Mouse (Mus musculus) right cerebral cortex, postnatal 10 days (tissue): Measurements from ENCODE around the gene Ikzf2.

Source experiments
- DNase-seq, 2 experiments: peaks; one replicate each; pipeline ENCODE4 v3.0.0; 2021; ENCODE audit warnings: low spot score in 2 of 2

Ikzf2 gene

DNA sequence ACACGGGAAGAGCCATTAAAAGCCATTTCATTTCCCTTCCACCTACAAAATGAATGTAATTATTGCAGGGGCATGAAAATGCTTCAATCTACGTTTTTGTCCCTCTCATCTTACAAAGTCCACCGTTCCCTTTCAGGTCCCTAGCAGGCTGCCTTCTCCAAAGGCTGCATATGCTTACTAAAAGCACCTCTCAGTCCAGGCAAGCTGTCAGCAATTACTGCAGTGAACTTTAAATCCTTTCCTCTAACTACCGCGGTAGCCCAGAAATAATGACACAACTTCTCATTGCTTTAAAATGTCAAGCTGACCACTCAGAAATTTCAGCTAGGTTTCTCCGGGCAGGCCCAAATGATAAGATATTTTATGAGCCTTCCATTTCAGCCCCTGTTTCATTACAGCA is 95.2 kb downstream of the Ikzf2 start:
- DNase-seq = no peak

DNA sequence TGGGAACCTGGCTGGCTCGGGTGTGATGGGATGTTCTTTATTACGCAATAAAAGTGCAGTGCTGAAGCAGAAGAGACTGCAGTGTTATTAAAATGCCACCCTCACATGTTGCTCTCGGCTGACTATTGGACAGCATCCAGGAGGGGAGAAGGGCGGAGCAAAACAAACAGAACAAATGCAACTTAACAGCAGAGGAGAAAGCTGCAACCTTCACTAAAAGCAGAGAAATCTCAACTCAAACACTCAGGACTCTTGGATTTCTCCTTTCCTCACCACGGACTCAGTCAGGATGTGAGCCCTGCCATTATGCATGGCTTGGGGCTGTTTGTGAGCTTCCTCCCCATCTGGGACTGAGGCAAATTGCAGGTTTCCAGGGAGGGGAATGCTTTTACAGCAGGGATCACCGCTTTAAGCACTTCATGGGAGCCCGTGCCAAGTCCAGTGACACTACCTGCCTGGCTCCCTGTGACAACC is 95.7 kb downstream of the Ikzf2 start:
- DNase-seq = peak in 1 of 2 experiments; percentile 35

DNA sequence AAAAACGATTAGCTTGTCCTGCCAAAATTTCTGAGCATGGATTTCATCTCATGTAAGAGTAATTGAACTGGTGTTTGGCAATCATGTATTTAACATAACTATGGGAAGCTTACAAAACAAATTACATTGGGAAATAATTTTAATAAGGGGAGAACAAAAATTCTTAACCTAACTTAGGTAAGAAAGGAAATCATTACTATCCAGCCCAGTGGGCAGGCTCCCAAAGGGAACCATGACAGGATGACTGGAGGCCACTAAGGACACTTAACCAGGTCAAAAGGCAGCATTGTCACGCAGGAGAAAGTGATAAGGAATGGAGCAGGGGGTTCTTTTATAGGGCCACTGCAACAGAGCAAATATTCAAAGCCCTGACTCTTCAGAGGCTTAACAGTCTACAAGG is 101.5 kb downstream of the Ikzf2 start:
- DNase-seq = no peak

DNA sequence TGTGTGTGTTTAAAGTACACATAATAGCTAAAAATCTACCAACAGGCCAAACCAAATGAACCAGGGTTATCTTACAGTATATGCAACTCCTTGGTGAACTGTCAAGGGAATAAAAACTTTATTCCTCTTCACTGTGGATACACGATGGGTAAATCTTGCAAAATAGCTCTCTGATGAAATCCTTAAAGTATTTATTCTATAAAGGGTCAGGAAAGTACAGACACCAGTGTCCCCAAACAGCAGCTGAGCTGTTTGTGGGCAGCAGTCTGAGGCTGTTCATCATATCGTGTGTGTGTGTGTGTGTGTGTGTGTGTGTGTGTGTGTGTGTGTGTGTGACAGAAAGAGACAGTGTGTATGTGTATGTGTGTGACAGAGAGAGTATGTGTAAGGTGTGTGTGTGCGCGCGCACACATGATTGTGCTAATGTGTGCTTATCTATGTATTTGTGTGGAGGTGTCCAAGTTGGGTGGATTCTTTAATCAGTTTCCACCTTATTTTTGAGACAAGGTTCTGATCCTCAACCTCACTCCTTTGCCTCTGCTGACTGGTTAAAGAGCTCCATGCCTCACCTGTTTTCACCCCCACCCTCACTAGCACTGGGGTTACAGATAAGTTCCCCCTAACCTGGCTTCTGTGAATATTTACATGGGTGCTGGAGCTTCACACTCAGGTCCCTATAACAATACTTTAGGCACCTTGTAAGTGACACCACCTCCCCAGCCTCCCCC is 102.9 kb downstream of the Ikzf2 start:
- no peak for DNase-seq

DNA sequence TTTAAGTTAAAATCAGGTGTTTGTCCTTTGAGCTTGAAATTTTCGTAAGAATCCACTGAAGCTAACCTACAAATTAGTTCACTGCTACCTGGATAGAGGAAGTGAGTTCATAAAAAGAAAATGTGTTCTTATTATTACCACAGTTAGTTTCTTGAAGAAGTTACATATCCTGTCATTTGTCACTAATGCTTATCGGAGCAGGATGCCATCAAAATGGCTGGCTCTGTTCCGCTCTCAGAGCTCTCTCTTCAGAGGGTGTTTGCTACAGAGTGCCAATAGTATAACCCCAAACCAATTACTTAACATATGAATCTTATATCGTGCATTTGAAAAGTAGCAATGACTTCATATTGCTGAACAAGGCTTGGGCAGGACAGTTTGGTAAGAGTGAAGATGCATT is 108.1 kb downstream of the Ikzf2 start:
- no peak for DNase-seq

DNA sequence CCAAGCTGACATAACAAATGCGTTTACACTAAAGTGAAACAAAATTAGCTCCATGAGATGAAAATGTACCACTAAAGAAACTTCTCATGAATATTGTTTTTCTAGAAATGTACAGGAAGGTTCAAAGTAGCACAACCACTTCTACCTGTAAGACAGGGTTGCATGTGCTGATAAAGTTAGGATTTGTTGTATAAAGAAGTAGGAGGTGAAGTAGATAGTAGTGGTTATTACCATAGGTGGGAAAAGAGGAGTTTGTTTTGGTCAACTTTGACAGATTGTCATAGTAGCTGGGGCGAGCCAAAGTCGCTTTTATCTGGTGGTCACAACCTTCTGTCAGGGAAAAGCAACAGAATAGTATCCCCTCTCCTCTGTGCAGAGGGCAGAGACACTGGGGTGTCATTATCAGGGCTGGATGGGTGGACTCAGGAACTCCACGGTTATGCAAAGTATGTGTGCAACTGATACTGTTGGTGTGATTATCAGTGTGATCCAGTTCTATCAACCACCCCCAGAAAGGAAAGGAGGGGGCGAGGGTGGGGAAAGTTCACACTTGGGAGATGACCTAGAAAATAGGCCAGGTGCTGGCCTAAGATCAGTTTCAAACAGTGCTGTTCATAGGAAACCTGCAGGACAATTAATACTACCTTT is 127.5 kb downstream of the Ikzf2 start:
- no peak for DNase-seq

DNA sequence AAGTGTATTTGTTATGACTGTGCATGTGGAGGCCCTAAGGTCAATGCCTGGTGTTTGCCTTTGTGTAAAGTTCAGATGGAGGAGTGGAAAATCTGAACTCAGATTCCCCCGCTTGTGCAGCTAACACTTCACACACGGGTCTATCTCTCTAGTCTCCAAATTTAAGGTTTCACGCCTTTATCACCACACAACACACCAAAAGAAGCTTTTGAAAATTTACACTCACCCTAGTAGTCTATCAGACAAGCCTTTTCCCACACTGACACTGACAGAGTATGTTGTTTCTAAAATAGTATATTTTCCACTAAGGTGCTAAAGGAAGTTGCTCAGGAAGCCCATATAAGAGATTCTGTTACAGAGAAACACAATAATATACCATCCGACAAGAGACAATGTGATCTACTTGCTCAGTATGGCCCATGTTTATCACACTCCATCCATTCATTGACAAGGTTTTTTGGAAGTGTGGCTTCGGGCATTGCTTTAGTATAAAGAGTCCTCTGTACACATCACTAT is 131.4 kb downstream of the Ikzf2 start:
- no peak for DNase-seq

DNA sequence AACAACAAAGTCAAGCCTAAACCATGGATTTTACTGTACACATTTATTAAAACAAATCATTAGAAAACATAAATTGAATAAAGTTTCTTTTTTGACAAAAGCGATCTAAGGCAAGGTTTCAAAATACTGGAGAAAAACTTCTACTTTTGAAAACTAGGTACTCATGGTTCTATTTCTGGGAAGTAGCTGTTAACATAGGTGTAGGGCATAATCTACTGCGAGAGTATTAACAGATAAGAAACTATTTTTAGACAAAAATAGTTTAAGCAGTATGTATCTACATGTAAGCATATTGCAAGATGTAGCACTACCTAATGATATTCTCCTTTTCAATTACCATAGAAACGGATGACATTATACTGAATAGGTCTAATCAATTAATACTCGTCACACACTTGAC is 137.1 kb downstream of the Ikzf2 start:
- DNase-seq = no peak

DNA sequence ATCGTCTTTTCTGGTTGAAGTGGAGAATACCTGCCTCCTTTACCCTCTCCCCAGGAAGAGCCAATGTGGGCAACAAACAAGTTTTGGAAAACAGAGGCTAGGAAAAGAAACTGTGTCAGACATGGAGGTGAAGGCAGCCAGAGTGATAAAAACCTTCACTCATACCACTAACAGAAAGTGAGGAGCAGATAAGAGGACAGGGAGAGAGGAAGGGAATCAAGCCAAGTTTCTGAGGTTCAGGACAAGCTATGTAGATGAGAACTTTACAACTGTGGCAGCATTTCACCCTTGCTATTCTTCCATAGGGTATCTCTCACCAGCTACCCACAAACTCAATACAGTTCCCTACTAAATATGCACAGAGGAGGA is 141.2 kb downstream of the Ikzf2 start:
- DNase-seq = no peak

DNA sequence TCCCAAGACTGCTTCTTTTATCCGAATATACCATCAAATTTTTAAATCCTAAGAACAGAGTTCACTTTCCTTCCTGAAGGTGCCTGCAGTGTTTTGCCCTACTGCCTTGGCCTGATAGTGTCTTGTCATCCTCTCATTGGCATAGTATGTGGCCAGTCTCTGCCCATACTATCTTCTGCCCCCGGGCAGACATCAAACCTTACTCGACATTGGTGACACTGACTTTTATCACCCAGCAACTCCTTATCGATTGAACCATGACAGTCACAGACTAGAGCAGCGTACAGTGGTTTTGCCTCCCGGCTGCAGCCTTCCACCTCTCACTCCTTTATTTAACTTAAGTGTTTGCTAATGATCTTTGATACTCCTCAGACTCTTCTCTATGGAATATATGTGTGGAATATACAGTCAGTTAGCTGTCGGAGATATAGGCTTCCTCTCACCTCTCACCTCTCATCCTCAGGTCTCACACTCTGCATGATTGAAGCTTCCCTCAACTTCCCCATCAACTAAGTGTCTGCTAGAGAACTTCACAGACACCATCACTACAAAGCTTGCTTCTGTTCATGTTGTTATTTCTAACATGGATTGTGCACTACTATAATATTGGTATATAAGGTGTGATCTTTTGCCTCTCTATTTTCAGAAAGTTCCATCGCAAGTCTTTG is 141.7 kb downstream of the Ikzf2 start:
- DNase-seq = no peak

DNA sequence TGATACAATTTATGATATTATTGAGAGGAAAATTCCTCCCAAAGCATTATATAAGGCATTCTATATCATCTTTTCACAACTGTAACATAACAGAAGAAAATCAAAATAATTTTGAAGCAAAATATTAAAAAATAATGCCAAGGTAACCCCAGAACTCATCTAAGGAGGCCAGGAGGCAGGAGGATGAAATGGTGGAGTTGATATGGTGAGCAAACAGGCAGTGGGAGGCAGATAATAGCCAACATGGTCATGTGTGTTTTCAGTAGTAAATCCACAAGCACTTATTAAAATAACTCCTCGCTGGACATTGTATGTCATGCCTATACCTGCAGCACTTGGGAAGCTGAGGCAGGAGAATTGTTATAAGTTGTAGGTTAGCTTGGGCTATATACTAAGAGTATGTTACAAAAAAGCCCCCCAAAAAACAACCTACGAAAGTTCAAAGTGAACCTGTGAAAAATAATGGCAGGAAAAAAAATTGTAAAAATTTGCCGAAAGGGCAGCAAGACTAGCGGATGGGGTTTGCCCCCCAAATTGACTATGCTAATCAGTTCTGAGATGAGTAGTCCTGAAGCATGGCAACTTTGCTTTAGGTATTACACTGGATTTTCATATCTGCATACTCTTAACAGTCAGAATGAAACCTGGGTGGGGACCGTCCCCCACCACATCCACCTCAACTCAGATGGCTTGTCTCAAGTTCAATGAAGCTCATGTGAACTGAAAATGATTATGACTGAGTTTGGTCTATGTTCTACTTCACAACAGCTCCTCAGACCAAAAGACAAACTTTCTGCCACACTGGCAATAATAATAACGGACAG is 143.1 kb downstream of the Ikzf2 start:
- no peak for DNase-seq

DNA sequence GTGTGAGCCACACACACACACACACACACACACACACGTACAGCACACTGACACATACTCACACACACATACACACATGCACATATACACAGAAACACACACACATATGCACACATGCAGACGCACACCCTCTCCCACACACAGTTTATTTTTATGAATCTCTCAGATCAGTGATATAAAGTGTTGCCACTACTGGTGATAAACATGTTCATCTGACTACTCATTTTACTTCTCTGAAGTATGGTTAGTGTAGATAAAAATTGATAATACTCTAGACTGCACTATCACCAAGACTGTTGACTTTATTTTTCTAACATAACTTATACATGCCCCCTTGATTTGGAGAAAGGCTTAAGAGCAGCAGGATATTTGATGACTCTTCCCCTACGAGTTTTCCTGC is 144.5 kb downstream of the Ikzf2 start:
- no peak for DNase-seq

DNA sequence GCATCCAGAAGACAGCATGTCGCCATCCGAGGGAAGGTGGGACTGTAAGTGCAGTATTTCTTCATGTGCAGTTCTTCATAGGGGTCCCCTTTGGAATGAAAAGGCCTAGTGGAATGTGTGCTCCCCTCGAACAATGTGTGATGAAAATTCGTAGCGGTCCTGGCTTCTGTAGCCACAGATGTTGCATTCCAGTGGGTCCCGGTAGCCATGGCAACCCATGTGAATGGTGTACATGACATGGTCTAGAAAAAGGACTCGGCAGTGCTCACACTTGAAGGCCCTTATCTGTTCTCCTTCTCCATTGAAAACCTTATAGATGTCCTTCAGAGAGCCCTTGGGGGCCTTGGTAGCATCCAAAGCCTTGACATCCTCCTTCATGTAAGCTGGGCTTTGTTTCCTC is 148.4 kb downstream of the Ikzf2 start:
- no peak for DNase-seq

DNA sequence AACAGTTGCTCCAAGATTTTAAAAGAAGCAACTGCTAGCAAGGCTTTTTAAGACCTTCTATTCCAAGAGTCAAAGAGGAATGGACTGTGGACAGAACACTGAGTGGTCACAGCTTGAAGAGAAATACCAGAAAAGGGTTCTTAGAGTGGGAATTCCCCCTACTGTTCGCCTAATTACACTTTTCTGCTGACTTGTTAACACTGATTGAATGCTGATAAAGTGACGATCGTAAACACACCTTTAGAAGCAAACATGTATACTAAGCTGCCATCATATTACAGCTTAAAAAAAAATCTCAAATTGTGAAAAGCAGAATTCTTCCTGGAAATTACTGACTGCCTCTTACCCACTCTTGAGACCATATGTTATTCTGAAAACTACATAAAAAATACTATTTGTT is 149.4 kb downstream of the Ikzf2 start:
- DNase-seq = no peak

DNA sequence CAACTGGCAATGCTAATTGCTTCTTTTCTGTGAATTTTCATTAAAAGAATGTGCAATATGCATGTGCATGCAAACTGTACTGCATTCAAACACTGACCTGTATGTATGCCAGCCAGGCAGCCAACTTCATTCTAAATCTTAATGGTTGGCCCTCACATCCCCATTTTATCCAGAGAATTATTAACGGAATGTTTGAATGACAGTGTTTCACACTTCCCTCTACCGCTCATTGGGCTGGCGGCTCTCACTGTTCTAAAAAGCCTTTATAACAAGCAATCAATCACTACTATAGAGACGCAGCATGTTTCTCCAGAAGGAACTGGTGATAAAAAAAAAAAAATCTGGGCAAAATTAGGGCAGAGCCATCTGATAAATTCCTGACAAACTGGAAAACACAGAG is 151.5 kb downstream of the Ikzf2 start:
- DNase-seq = no peak

DNA sequence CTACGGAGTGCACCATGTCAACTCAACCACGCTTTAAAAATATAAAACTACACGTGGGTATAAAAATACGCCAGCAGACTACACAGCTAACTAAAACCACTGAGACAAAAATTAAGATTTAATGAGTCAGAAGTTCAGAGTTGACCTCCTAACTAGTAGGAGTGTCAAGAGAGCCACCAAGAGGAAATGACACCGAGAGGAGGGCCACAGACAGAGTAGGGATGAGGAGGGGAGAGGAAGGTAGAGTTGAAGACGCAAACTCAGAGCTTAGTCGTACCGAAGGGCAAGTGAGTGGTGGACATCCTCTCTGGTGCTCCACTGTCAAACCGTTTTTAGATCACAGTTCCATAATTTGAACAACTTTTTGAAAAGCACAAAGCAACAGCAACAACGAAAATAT is 154.0 kb downstream of the Ikzf2 start:
- no peak for DNase-seq

DNA sequence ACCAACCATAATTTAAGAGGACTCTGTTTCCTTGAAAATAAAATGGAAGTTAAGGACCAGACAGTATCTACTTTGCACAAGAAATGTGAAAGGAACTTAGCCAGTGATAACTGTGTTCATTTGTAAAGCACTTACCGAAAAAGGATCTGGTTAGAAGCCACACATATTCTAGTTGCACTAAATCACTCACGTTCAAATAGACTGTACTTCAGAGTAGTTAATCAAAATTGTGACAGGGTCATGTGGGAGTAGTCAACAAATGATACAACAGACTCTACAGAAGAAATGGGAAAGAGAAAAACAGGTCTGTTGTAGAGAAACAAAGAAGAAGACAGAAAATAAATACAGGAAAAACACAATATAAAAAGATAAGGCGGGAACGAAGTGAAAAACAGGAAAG is 158.3 kb downstream of the Ikzf2 start:
- no peak for DNase-seq

DNA sequence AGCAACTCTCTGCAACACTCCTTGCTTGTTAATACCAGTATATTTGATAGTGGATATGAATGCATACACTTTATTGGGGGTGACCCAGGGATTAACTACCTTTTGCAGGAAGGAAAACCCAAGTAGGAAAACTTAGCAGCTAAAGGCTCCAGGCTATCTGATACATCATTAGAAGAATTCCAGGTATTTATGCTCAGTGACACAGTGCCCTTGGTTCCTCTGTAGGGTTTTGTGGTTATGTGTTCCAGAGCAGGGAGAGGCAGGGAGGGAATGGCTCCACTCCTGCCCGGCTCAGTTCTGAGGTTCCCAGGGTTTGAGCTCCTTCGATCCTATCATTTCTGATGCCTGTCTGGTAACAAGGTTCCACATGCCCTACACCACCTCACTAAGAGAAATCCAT is 165.4 kb downstream of the Ikzf2 start:
- no peak for DNase-seq

DNA sequence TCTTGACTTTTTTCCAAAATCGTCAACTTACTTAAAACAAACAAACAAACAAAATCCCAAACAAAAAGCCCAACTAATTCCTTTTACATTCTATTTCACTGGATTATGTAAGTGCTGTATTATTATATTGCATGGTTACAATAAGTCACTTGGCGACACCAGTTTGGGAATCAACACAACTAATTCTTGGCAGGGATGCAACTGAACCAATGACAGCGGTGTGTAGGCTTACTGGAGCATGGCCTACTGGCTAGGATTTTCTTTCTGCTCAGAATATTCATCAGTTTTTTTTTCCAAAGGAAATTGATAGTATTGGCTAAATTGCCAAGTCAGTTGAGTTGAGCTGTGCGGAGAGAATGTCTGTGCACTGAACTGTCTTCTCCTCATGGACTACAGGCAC is 167.7 kb downstream of the Ikzf2 start:
- DNase-seq = no peak

DNA sequence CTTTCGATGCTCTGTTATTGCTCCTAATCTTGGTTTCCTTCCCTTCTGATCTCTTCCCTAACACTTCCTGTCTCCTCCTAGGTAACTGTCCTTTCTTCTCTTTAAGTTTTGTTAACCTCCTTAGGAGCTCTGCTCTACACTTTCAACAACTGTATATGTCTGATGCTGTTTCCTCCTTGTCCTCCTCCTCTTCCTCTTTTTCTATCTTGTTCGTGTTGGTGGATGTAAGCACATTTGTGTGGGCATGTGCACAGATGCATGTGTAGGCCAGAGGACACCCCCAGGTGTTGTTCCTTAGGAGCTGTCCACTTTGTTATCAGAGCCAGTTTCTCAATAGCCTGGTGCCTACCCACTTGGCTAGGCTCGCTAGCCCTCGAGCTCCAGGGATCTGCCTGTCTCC is 169.0 kb downstream of the Ikzf2 start:
- DNase-seq = no peak

DNA sequence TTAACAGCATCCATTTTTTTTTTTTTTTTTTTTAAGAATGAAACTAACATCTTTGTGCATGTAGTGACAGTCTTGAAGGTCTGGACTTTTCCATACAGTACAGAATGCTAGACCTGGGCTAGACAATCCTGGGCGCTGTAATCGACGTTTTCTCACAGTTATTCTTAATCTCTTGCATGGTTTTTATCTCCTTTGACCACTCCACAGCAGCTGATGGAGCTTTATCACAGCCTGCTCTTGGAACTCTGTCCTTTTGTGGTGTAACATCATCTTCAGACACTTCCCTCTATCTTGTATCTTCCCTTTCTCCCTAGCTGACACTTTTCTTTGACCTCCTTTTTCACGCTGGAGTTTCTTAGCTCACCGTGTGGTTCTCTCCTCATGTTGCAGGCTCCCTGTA is 170.9 kb downstream of the Ikzf2 start:
- no peak for DNase-seq

DNA sequence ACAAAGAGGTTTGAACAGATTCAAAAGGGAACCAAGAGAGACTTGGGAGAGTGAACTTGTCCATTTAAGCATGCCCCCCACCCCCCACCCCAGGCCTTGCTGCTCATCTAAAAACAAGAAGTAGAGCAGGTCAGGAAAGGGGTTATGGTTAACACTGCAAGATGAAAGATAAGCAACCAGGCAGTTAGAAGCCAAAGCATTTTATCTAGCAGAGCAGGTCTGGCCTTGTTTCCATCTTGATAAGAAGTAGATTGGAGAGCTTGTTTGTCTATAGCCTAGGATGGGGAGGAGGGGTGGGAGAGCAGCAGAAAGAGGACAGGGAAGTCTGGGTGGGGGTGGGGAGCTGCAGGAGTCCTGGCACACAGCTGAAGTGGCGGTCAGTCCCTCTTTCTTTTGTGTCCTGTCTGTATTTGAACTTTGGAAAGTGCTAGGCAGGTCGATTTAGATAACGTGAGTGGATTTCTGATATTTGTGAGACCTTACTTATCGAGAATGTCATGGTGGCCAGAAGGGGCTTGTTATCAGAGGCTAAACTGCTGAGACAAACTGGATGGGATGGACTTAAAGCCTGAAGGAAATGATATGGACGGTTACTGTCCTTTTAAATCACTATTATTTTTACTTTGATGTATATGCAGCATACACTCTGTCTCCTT is 173.3 kb downstream of the Ikzf2 start:
- no peak for DNase-seq
